Mouse (Mus musculus) right cerebral cortex, postnatal 14 days (tissue): ENCODE results near the gene Fanca.
"Not testable (repeated sequence)": the region's sequence is repeated elsewhere in the genome, so short reads cannot be mapped to it uniquely, and the experiment has no call there.

ENCODE experiments used
- DNase-seq: peaks from one replicate; pipeline ENCODE4 v3.0.0; 2022

The Fanca gene

DNA sequence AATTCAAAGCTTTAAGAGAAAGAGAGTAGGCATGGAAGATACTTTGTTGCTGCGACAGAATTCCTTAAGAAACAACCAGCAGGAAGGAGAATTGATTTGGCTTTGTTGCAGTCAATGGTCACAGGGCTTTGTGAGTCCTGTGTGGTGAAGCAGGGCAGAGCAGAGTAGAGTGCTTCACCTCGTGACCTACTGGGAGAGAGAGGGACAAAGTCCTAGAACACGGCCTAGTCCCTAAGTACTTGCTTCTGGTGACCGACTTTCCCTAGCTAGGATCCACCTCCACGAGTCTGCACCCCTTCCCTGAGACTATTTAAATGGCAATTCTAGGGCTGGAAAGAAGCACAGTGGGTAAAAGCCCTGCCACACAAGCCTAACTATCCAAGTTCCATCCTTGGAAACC is 11.6 kb upstream of the Fanca start:
- no peak for DNase-seq

GRCm38 (mm10) chr8:123329350-123329749 is 11.0 kb upstream of the Fanca start:
- no peak for DNase-seq

DNA sequence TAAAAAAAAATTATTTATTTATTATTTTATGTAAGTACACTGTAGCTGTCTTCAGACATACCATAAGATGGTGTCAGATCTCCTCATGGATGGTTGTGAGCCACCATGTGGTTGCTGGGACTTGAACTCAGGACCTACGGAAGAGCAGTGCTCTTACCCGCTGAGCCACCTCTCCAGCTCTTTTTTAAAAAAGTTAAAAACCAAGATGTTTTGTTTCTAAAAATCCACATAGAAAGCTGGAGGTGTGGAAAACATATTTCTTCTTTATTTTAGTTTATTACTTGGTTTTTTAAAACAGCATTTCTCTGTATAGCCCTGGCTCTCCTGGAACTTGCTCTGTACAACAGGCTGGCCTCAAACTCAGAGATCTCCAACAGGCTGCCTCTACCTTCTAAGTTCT is 10.2 kb upstream of the Fanca start:
- no peak for DNase-seq

DNA sequence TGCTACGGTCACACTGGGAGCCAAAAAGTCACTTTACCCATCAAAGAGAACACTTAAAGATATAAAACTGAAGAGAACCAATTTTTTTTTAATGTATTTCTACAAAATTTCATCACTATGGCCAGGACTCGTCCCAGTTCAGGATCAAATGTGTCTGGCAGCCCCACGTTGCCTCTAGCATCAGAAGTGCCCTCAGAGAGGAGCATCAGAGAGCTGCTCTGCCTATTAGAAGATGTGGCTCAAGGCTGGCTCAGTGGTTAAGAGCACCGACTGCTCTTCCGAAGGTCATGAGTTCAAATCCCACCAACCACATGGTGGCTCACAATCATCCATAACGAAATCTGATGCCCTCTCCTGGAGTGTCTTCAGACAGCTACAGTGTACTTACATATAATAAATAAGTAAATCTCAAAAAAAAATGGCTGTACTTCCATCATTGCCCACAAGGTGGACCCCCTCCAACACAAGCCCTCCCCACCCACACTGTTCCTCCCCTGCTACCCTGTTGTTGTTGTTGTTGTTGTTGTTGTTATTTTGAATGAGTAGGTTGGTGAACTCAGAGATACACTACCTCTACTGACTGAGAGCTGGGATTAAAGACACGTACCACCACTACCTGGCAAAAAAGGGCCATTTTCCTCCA is 1.3 kb upstream of the Fanca start:
- DNase-seq: no peak

DNA sequence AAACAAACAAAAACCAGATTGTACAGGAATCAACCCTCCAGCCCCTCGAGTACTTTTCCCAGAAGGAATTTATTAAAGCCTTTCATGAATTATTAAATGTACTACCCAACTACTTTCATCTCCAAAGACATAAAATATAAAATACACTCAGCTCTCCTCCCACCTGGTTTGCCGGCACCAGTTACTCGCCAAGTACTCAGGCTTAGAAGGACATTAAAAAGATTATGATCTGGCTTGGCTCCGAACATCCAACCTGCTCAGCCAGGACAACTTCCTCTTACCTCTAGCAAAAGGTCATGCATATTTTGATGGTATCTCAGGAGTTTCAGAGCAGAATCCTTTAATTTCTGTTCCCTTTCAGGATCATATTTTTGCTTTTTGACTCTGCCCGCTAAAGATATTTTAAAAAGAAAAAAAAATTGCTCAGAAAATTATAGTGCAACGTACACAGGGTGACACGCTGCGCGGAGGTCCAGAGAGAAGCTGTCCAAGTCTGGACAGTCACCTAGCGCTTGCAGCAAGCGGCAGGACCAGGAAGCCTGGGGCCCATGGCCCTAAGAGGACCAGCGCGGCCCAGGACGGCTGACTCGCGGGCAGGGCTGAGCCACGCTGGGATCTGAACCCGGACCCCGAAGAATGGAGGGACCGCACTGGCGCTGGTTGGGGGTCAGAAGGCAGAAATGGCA is 452 bp downstream of the Fanca start:
- no peak for DNase-seq

DNA sequence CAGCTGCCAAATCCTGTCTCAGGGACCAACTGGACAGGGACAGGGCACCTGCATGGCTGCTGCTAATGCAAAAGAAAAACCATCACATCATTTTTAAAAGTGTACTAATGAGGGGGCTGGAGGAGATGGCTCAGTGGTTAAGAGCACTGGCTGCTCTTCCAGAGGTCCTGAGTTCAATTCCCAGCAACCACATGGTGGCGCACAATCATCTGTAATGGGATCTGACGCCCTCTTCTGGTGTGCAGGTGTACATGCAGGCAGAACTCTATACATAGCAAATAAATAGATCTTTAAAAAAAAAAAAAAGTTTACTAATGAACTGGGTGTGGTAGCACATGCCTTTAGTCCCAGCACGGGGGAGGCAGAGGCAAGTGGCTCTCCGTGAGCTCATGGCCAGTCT is 9.6 kb downstream of the Fanca start:
- DNase-seq: no peak

DNA sequence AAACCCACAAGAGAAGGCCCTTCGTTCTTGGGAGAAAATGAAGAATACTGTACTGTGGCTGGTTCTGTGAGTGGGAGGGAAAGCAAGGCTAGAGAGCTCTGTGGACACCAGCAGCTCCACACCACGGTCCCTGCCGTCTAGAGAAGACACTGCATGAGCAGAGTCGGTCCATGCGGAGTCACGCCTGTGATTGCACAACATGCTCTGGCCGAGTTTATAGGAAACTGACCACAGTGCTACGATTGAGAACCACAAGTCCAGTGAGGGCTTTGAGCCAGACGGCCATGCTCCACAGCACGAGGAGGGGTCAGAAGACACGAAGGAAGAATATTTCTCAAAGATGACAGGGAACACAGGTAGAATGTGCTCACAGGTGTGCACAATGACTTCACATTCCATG is 20.1 kb downstream of the Fanca start:
- DNase-seq: no peak

DNA sequence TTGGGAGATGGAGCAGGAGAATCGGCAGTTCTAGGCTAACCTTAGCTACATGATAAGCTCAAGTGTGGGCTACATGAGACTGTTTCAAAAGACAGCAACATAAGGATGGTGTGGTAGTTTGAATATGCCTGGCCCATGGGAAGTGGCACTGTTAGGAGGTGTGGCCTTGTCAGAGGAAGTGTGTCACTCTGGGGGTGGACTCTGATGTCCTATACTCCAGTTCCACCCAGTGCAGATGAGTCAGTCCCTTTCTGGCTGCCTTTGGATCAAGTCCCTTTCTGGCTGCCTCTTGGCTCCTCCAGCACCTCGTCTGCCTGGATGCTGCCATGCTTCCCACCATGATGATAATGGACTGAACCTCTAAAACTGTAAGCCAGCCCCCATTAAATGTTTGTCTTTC is 25.6 kb downstream of the Fanca start:
- no peak for DNase-seq

- no peak for DNase-seq
These were observed 26.1 kb downstream of the Fanca start for GRCm38 (mm10) chr8:123292281-123292680.

DNA sequence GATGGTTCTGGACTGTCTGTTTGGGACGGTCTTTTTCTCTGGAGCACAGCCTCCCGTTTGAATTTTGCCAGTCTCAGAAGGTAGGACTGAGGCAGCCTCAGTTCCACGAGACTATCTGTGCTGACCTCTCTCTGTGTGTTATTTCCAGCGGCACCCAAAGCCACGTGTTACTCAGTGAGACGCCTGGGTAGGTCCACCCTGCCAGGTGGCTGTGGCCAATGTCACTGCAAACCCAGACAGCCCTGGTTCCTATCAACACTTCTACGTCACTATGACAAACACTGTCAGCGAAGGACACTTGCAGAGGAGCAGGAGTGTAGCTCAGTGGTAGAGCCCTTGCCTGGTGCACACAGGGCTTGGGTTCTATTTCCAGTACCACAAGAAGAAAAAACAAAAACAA is 26.7 kb downstream of the Fanca start:
- no peak for DNase-seq

DNA sequence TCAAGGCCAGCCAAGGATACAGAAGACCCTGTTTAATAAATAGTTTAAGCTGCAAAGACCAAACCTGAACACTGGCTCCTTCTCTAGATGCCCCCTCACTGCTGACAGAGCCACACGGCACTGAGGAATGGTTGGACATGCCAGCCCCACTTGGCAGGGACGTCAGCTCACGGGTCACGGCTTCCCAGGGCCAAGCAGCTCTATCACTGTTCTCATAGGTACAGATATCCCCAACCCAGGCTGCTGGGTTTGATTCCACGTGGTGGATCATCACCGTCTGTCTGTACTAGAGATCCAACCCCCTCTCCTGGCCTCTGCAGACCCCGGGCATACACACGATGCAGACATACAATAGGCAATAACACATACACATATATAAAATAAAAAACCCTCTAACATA is 27.7 kb downstream of the Fanca start:
- no peak for DNase-seq

DNA sequence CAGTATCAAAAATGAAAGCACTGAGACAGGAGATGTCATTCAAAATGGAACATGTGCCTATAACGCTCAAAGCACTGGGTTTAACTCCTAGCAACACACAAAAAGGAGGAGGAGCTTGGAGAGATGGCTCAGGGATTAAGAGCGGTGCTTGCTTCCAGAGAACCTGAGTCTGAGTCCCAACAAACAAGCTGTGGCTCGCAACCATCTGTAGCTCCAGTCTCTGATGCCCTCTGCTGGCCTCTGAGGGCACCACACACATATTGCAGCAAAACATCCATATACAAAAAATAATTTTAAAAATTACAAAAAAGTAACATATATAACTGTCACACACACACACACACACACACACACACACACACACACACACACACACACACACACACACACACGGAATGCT is 28.2 kb downstream of the Fanca start:
- peak; percentile 38 for DNase-seq

- no peak for DNase-seq
These were observed 31.0 kb downstream of the Fanca start for GRCm38 (mm10) chr8:123287362-123287761.

DNA sequence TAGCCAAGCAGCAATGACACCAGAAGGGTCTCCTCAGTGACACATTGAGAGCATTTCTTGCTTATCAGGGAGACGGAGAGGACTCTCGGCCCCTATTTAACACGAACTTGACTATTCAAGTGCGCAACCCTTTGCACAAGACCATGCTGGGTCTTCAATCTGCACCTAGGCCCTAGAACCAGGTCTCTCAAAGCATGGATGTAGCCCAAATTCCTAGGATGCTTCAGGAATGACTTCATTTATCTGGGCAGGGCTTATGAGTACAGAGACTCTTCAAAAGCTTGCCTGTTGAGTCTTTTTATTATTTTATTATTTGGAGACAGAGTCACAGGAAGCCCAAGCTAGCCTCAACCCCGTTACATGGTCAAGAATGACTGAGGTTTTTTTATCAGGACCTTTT is 33.9 kb downstream of the Fanca start:
- DNase-seq: no peak

DNA sequence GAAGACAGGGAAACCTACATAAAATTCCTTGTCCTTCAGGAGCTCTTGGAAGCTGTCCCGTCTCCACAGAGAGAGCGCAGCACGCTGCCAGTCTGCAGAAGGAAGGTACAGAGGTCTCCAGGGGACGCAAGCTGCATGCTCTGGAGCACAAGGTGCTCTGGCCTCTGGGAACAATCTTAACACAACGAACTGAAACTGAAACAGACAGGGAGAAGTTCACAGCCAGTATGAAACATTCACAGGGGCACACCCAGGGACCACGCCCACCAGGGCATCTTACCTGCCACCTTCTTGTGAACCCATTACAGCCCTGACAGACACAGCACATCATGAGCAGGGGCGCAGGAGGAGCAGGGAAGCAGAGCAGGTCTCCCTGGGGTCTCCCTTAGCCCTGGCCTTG is 34.4 kb downstream of the Fanca start:
- no peak for DNase-seq

GRCm38 (mm10) chr8:123282994-123283393 is 35.4 kb downstream of the Fanca start:
- not testable (repeated sequence) for DNase-seq

GRCm38 (mm10) chr8:123280302-123281094 is 37.9 kb downstream of the Fanca start:
- DNase-seq: no peak

- no peak for DNase-seq
These were observed 38.5 kb downstream of the Fanca start for GRCm38 (mm10) chr8:123279828-123280227.

GRCm38 (mm10) chr8:123278445-123278844 is 39.9 kb downstream of the Fanca start:
- DNase-seq: no peak

DNA sequence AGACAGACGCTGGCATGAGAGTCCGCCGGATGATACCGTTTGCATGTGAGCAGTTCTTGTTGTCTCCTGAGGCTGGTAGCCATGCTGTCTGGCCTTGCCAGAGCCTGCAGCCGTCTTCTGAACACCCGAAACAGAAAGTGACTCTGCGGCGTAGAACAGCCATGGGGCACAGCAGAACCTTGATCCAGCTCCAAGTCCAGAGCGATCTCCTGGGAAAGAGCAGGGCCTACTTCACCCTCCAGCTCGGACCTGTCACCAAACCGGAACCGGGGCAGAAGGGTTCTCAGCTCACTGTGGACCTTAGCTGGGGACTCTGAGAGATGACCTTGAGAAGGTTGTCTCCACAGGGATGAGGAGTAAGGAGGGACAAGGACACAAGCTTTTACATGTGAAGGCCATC is 43.3 kb downstream of the Fanca start:
- DNase-seq: no peak

DNA sequence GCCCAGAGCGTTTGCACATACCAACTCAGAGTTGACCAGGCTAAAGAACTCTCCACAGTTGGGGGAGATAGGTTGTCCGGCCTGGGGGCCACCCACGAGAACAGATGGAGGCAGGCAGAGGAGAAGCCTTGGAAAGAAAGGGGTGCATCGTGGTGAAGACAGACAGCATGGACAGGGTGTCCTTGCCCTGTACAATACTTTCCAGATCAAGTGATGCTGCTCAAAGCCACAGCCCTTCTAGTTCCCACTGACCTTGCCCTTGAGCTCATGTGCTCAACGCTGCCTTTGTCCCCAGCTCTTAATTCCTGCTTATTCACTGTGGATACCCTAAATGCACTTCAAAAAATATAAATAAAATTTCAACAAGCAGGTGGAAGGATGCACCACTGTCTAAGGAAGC is 43.9 kb downstream of the Fanca start:
- DNase-seq: no peak

DNA sequence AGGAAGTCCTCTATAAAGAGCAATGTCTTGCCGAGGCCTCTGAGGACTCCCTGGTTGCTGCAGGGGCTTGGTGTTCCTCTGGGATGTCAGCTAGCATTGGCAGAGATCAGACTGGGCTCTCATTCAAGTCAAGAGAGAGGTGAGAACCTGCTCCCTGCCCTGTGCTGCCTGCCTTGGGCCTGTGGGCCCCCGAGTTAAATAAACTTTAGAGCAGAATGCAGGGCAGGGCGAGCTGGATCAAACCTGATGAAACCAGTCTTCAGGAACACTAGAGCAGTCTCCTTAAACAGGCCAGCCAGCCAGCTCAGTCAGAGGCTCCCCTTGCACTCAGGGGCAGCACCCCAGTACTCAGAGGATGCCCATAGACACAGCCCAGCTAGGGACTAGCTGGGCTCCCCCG is 46.5 kb downstream of the Fanca start:
- no peak for DNase-seq

- no peak for DNase-seq
These were observed 47.2 kb downstream of the Fanca start for GRCm38 (mm10) chr8:123271147-123271546.
